Mouse (Mus musculus): ENCODE measurements around the gene Rab23.

Rab23 gene

DNA sequence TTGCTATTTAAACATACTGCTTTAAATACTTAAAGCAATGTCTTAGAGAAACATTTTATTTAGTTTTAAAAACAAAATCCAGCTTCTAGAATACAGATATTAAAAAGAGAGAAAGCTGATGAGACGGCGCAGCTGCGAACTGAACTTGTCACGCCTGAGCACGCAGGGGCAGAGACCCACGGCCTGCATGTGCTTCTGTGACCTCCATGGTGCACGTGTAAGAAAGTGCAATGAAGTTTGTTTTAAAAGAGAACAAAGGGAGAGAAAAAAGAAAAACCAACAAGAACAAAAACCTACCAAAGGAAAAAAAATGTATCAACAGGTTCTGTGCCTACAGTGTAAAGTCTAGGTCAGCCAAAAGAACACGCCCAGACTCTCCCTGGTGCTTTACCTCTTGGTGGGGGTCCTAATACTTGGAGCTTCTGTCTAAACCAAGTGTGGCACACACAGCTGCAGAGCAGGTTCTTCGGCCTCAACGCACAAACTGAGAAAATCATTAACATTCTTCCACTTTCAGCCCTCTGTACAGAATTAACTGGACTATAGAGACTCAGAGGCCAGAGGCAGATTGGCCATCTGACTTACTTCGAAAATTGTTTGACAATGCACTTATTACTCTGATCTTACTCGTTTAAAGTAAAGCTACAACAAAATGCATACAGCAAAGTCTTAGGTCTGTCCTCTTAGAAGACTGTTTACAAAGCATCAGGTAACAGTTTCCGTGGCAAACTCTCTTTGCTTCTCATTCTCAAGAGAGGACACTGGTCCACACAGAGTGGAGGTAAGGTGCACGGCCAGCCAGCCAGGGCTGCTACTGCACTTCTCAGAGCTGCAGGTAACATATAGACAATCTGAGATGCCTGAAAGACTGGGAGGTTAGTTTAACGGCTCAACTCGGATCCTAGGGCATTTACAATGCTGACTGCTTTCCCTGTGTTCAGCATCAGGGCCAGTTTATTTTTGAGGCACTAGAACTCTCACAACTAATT is 47.1 kb downstream of the Rab23 start:
- no peak for DNase-seq (ENCODE audit: low read depth, low spot score)

DNA sequence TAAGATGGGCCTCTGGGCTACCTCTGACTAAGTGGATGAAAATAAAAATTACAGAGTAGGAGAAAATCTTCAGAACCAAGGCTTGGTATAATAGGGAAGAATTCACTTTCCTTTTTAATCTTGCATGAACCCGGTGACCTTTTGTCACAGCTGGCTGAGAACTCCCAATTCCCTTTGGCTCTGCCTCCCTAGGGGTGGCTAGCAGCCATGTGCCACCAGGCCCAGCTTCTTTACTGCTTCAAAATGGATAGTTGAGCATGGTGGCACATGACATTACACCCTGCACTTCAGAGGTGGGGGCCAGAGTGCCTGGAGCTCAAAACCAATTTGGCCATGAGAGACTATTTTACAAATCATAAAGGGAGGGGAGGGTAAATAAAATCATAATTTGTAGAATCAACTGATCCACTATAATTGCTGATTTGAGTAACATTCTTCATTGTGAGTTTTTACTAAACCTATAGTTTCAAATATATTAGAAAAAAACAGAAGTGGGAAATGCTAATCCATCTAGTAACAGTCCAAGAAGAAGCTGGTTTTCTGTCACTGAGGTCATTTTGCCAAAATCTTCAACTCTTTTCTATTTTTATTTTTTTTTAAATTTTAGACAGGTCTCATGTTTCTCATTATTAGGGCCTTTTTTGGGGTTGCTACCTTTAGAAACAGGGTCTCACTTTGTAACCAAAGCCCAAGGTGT is 48.6 kb downstream of the Rab23 start:
- DNase-seq (ENCODE audit: low read depth, low spot score): no peak

DNA sequence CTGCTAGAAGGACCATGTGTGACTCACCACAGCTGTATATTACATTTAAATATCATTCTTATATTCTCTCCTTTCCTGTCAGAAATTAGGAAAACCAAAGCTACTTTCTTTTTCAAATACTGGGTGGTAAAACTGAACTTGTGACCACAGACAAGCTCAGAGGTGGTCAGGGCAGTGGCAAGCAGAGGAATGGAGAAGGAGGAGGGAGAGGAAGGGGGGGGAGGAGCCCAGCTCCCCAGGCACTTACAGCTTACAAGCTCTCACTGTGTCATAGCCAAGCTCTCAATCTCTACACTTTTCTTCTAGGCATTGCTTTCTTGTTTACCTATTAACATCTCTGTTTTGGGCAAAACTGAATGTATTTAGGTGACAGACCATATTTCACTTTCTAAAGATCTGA is 49.1 kb downstream of the Rab23 start:
- no peak for DNase-seq (ENCODE audit: low read depth, low spot score)

DNA sequence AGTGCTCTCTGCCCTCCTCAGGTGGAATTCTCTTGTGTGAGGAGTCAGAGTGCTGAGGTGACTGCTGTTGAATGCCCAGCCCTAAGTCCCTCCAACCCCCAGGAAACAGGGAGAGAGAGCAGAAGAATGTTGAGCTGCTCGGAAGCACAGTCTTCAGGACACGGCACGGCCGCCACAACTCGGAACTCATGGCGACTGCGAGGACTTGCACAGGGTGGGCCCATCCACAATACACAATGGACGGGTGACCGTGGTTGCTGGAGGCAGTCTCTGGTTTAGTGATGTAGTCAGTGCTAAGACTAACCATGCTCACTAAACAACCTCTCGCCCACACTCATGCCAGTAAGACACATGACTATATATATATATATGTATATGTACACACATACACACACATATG is 51.9 kb downstream of the Rab23 start:
- DNase-seq (ENCODE audit: low read depth, low spot score): no peak

DNA sequence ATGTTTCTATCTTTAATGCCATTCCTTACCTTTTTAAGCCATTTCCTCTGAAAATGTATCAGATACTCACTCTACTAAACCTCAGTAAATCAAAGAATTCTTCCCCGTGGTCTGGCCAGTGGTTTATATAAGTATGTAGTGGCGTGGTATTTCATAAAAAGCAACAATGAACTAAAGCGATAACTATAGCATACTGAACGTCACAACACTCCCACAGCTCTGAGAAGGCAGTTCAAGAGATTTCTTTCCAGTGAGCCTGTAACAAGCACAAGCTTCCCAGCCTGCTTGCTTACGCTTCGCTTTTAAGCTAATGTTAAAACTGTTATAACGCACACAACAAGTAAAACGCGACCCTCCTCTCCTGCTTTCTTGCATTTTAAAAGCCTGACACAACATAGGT is 52.4 kb downstream of the Rab23 start:
- no peak for DNase-seq (ENCODE audit: low read depth, low spot score)

DNA sequence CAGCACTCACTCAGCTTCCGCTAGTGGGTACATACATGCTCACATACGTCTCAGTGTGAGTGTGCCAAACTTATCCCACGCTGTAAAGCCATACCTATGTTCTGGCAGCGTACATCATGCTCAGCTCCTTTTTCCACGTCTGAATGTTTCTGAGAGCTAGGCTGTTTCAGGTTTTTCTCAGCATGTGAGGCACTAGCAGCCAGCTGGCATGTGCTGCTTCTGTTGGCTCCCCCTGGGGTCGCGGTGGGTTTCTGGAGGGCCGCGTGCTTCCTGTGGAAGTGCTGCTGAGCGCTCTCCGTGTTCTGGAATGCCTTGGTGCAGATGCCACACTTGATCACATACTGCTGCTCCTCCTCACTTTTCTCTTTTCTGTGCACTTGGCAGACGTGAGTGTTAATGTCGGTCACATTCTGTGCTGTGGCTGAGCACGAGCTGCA is 56.5 kb downstream of the Rab23 start:
- DNase-seq (ENCODE audit: low read depth, low spot score): no peak

DNA sequence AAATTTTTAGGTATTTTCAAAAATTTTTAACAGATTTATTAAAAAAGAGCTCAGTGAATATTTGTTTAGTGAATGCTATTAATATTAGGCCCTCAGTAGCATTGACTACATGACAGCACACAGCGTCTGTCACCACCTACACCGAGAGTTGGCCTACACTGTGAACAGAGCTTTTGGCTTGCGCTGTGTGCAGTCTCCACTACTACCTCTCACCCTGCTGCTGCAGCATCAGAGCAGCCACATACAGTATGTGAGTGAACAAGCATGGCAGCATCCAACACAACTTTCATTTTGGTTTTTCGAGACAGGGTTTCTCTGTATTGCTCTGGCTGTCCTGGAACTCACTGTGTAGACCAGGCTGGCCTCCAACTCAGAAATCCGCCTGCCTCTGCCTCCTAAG is 64.9 kb downstream of the Rab23 start:
- no peak for DNase-seq (ENCODE audit: low read depth, low spot score)

DNA sequence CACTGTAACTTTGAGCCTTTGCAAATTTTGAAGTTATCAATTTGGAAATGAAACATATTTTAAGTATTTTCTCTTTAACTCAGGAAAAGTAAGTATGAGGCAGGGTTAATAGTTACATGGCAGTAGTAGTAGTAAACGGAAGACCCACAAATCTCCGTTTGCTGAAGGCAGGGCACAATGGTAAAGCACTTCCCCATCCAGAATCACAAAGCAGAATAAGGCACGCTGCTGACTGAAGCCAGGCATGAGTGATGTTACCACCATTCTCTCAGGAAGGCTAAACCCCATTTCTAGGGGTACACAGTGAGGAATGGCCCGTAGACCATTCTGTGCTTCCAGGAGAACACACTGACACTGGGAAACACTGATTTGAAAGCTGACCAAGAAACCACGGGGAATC is 68.4 kb downstream of the Rab23 start:
- DNase-seq (ENCODE audit: low read depth, low spot score): no peak

DNA sequence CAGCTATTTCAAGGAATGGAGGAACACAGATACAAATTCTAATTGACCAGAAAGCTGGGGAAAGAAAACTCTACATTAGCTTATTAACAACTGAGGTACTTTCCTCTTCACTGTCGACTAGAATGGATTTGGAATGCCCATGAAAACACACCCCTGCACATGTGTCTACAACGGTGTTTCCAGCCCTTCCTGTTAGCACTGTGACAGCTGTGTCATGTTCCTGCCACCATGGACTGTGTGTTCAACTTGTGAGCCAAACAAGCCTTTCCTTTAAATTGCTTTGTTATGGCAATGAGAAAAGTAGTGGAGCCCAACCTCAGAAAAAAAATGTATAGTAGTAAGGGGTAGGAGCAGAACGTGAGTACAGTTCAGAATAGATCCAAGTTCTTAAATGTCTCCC is 68.8 kb downstream of the Rab23 start:
- no peak for DNase-seq (ENCODE audit: low read depth, low spot score)
